In genomic region chr12:117867708-117868564, GRCm38 (mm10) we compare ENCODE assay signal across 21 mouse cellular contexts.
DNase-seq lines count a peak whose midpoint lies in the region; ATAC-seq and TF ChIP-seq lines count a peak whose summit lies in the region.
"Had no signal": no experiment of that assay in that cellular context is flagged by ENCODE, and none has a peak within 500 bp of the region (broad histone marks: within the 10 kb centered on the region; RNA-seq: fewer than 3 reads in every experiment).

No protein-coding gene starts in this region.

- DNase-seq in embryonic facial prominence, embryonic 14.5 days (ENCODE audit: low spot score), result peak; percentile 27
- DNase-seq in embryonic facial prominence, embryonic 10.5 days (ENCODE audit: low spot score), result no peak
- DNase-seq in kidney, postnatal 0 days (ENCODE audit: low spot score), result peak; percentile 9
- no peak for DNase-seq in kidney, adult 18-20 months
- no peak for DNase-seq in embryo, embryonic 10 days (ENCODE audit: low spot score)
- no peak for DNase-seq in left cerebral cortex, adult 18-20 months (ENCODE audit: low spot score in 2 of 2)
- DNase-seq: adrenal gland, postnatal 36 days; cerebellum, adult 2 months; gastrocnemius, adult 2 months; heart, adult 11 months; kidney, postnatal 14 days; liver, embryonic 13.5 days; lung, embryonic 14.5 days had no signal

- H3K4me3 ChIP-seq in embryonic facial prominence, embryonic 14.5 days (ENCODE audit: low read depth, low read length), result no peak overlapping the region
- no peak overlapping the region for H3K4me3 ChIP-seq in embryonic facial prominence, embryonic 10.5 days
- no peak overlapping the region for H3K4me3 ChIP-seq in kidney, postnatal 0 days (replicated peaks; ENCODE audit: low read depth, low read length)
- H3K4me3 ChIP-seq in bone marrow macrophage, adult 2 months (ENCODE audit: insufficient read depth, low read length), result no peak overlapping the region
- H3K4me3 ChIP-seq in macrophage (ENCODE audit: inconsistent target), result no peak overlapping the region
- H3K4me3 ChIP-seq: embryonic facial prominence, embryonic 13.5 days; gastrocnemius, adult 2 months; hindbrain, embryonic 15.5 days; intestine, embryonic 15.5 days; liver, embryonic 13.5 days; midbrain, embryonic 13.5 days; neural tube, embryonic 13.5 days had no signal

- H3K27me3 ChIP-seq in embryonic facial prominence, embryonic 14.5 days (replicated peaks; ENCODE audit: control insufficient read depth, insufficient read depth, low read length), result no peaks in the 10 kb centered on the region
- no peaks in the 10 kb centered on the region for H3K27me3 ChIP-seq in embryonic facial prominence, embryonic 10.5 days (replicated peaks; ENCODE audit: low read depth, poor library complexity, severe bottlenecking)
- no peaks in the 10 kb centered on the region for H3K27me3 ChIP-seq in kidney, postnatal 0 days (ENCODE audit: insufficient read depth, low read length)
- H3K27me3 ChIP-seq: embryonic facial prominence, embryonic 13.5 days; hindbrain, embryonic 15.5 days; intestine, embryonic 15.5 days; liver, embryonic 13.5 days; midbrain, embryonic 13.5 days; neural tube, embryonic 13.5 days had no signal

- H3K27ac ChIP-seq in embryonic facial prominence, embryonic 14.5 days (replicated peaks; ENCODE audit: low read depth, low read length), result no peak overlapping the region; the same call in none of the 2 replicates
- no peak overlapping the region for H3K27ac ChIP-seq in embryonic facial prominence, embryonic 10.5 days (replicated peaks)
- H3K27ac ChIP-seq in kidney, postnatal 0 days, result 0 out of 2 replicates have a peak overlapping the region, but pooled peaks have one; percentile 3
- peak overlapping the region; percentile 79 for H3K27ac ChIP-seq in bone marrow macrophage, adult 2 months (ENCODE audit: insufficient read depth, low read depth, low read length)
- peak overlapping the region; percentile 95 for H3K27ac ChIP-seq in macrophage
- H3K27ac ChIP-seq: embryonic facial prominence, embryonic 13.5 days; gastrocnemius, adult 2 months; hindbrain, embryonic 15.5 days; intestine, embryonic 15.5 days; liver, embryonic 13.5 days; midbrain, embryonic 13.5 days; neural tube, embryonic 13.5 days had no signal

- no peak for ATAC-seq in embryonic facial prominence, embryonic 14.5 days (ENCODE audit: low read depth)
- no peak for ATAC-seq in kidney, postnatal 0 days (replicated peaks; ENCODE audit: low FRiP score, low read depth)
- ATAC-seq: forebrain, embryonic 16.5 days; intestine, embryonic 15.5 days; midbrain, embryonic 13.5 days had no signal

- H3K4me2 ChIP-seq in embryonic facial prominence, embryonic 14.5 days (ENCODE audit: low read depth, low read length), result no peak overlapping the region
- no peak overlapping the region for H3K4me2 ChIP-seq in kidney, postnatal 0 days (ENCODE audit: low read length)
- H3K4me2 ChIP-seq: embryonic facial prominence, embryonic 13.5 days; hindbrain, embryonic 15.5 days; intestine, embryonic 15.5 days; liver, embryonic 13.5 days; lung, embryonic 14.5 days; midbrain, embryonic 13.5 days; neural tube, embryonic 13.5 days had no signal

- no peak for TF ChIP-seq CTCF in kidney, postnatal 0 days (IDR thresholded peaks at IDR 0.05; ENCODE audit: low read depth)
- no peak for TF ChIP-seq CTCF in bone marrow macrophage, adult 2 months (IDR thresholded peaks at IDR 0.05; ENCODE audit: low read depth, low read length)

- no peaks in the 10 kb centered on the region for H3K79me2 ChIP-seq in macrophage (ENCODE audit: inconsistent target)

- peaks cover 34% of the 10 kb centered on the region for H3K36me3 ChIP-seq in embryonic facial prominence, embryonic 14.5 days (ENCODE audit: control insufficient read depth, insufficient read depth, low read length)
- peaks cover 88% of the 10 kb centered on the region for H3K36me3 ChIP-seq in embryonic facial prominence, embryonic 10.5 days (replicated peaks)
- peaks cover 9% of the 10 kb centered on the region for H3K36me3 ChIP-seq in kidney, postnatal 0 days (ENCODE audit: insufficient read depth, low read length)
- H3K36me3 ChIP-seq in macrophage (ENCODE audit: inconsistent target), result peaks cover 7% of the 10 kb centered on the region; the same call in 1 of the 2 replicates
- H3K36me3 ChIP-seq: hindbrain, embryonic 15.5 days; neural tube, embryonic 13.5 days had no signal

- no peak overlapping the region for H3K9ac ChIP-seq in embryonic facial prominence, embryonic 14.5 days (ENCODE audit: low read depth, low read length)
- no peak overlapping the region for H3K9ac ChIP-seq in kidney, postnatal 0 days (ENCODE audit: low read depth, low read length)
- H3K9ac ChIP-seq: embryonic facial prominence, embryonic 13.5 days; hindbrain, embryonic 15.5 days; intestine, embryonic 15.5 days; liver, embryonic 13.5 days; lung, embryonic 14.5 days; midbrain, embryonic 13.5 days; neural tube, embryonic 13.5 days had no signal

- H3K9me3 ChIP-seq in embryonic facial prominence, embryonic 14.5 days (ENCODE audit: control insufficient read depth, low read length), result no peaks in the 10 kb centered on the region; the same call in 1 of the 2 replicates
- peaks cover 10% of the 10 kb centered on the region; the same call in 1 of the 2 replicates for H3K9me3 ChIP-seq in embryonic facial prominence, embryonic 10.5 days
- H3K9me3 ChIP-seq in kidney, postnatal 0 days (replicated peaks; ENCODE audit: low read length), result no peaks in the 10 kb centered on the region
- H3K9me3 ChIP-seq: hindbrain, embryonic 15.5 days; intestine, embryonic 15.5 days; liver, embryonic 13.5 days; midbrain, embryonic 13.5 days had no signal

- 75% methylated on average over 4 of the region's 4 CpGs for WGBS in embryonic facial prominence, embryonic 14.5 days
- whole genome bisulfite sequencing in embryonic facial prominence, embryonic 10.5 days, result 90% methylated on average over 4 of the region's 4 CpGs
- WGBS in kidney, postnatal 0 days, result 76% methylated on average over 4 of the region's 4 CpGs
- WGBS in macrophage (ENCODE audit: missing documents), result 48% methylated on average over 4 of the region's 4 CpGs

- no peak for TF ChIP-seq POLR2A in bone marrow macrophage, adult 2 months (IDR thresholded peaks at IDR 0.05; ENCODE audit: borderline replicate concordance, low read depth, low read length)

- H3K4me1 ChIP-seq in embryonic facial prominence, embryonic 14.5 days (ENCODE audit: control insufficient read depth, insufficient read depth, low read length), result peaks cover 7% of the 10 kb centered on the region; the same call in 1 of the 2 replicates
- H3K4me1 ChIP-seq in embryonic facial prominence, embryonic 10.5 days, result peaks cover 12% of the 10 kb centered on the region; the same call in 1 of the 2 replicates
- H3K4me1 ChIP-seq in kidney, postnatal 0 days (replicated peaks; ENCODE audit: insufficient read depth, low read length), result no peaks in the 10 kb centered on the region
- H3K4me1 ChIP-seq in bone marrow macrophage, adult 2 months (ENCODE audit: control insufficient read depth, insufficient read depth, low read length), result peaks cover 31% of the 10 kb centered on the region
- H3K4me1 ChIP-seq: hindbrain, embryonic 15.5 days; intestine, embryonic 15.5 days; liver, embryonic 13.5 days; midbrain, embryonic 13.5 days; neural tube, embryonic 13.5 days had no signal

Comparison
In these comparisons a context has a peak if more than half of its experiments do, and no peak if none do; other contexts are left out.
1. DNase-seq: peak in embryonic facial prominence, embryonic 14.5 days (single experiment) and kidney, postnatal 0 days (single experiment); none in embryonic facial prominence, embryonic 10.5 days (single experiment), kidney, adult 18-20 months (single experiment), embryo, embryonic 10 days (single experiment) and left cerebral cortex, adult 18-20 months (0 of 2).
2. H3K27ac ChIP-seq: peak in kidney, postnatal 0 days (single experiment), bone marrow macrophage, adult 2 months (single experiment) and macrophage (single experiment); none in embryonic facial prominence, embryonic 14.5 days (single experiment) and embryonic facial prominence, embryonic 10.5 days (single experiment).